Mouse (Mus musculus) liver, embryonic 14.5 days (tissue): ENCODE data around the gene Golga5.

Source experiments
- CTCF ChIP-seq: IDR thresholded peaks from 2 replicates; pipeline ENCODE4 v1.5.1; 2016; ENCODE audit warnings: antibody characterized with exemption, low read depth, control low read depth
- EP300 ChIP-seq: IDR thresholded peaks from 2 replicates; pipeline ENCODE4 v1.6.1; 2016; ENCODE audit warnings: antibody characterized with exemption, low read depth

- TF ChIP-seq EP300 (no peak), CTCF (no peak)
These were observed 36.3 kb downstream of the Golga5 start for GRCm38 (mm10) chr12:102505131-102505713.
